Mouse (Mus musculus) heart, embryonic 15.5 days (tissue): Measurements from ENCODE around the gene Spata7. TPM values are rescaled to one million over a fixed set of nuclear protein-coding genes. Genes with fewer than 3 reads are reported as not detected.
A peak's percentile ranks its signal among the peaks of the same experiment; 100 is the strongest.

Experiments
- ATAC-seq: fragments of 200-750 bp; cut with Nextera tagmentation; replicated peaks from 2 replicates; pipeline ENCODE4 v1.8.0; 2017; ENCODE audit warnings: low read depth, moderate TSS enrichment; ENCODE audit not compliant: insufficient number of reproducible peaks, insufficient read depth, low FRiP score
- H3K27ac ChIP-seq: fragments of 300-500 bp; sonication (generic); 2 replicates; pipeline ENCODE4 v1.5.1; 2015; ENCODE audit warnings: mild to moderate bottlenecking, inconsistent platforms
- H3K27me3 ChIP-seq: fragments of 300-500 bp; sonication (generic); 2 replicates; pipeline ENCODE4 v1.6.1; 2015; ENCODE audit warnings: inconsistent platforms
- H3K36me3 ChIP-seq: fragments of 300-500 bp; sonication (generic); 2 replicates; pipeline ENCODE4 v1.6.1; 2015; ENCODE audit warnings: mild to moderate bottlenecking, inconsistent platforms
- H3K4me1 ChIP-seq: fragments of 300-500 bp; sonication (generic); replicated peaks from 2 replicates; pipeline ENCODE4 v1.6.1; 2015; ENCODE audit warnings: inconsistent platforms
- H3K4me2 ChIP-seq: fragments of 300-500 bp; sonication (generic); 2 replicates; pipeline ENCODE4 v1.6.1; 2015; ENCODE audit warnings: inconsistent platforms, mild to moderate bottlenecking, moderate library complexity
- H3K4me3 ChIP-seq: fragments of 300-500 bp; sonication (generic); 2 replicates; pipeline ENCODE4 v1.5.1; 2015; ENCODE audit warnings: mild to moderate bottlenecking, inconsistent platforms
- H3K9ac ChIP-seq: fragments of 300-500 bp; sonication (generic); 2 replicates; pipeline ENCODE4 v1.6.1; 2015; ENCODE audit warnings: mild to moderate bottlenecking, inconsistent platforms
- H3K9me3 ChIP-seq: fragments of 300-500 bp; sonication (generic); replicated peaks from 2 replicates; pipeline ENCODE4 v1.6.1; 2016; ENCODE audit warnings: inconsistent platforms
- WGBS: fragments of 180-500 bp; shearing (Covaris S2); methylation state at CpG from one replicate; pipeline ENCODE4 v1.1.7; 2015; ENCODE audit warnings: mixed read lengths; 5-methylcytosine and 5-hydroxymethylcytosine counted together
- polyA plus RNA-seq: library from polyadenylated mRNA; unstranded; fragments of >200 nt; fragmentation: Nextera tagmentation; extraction: Ambion mirVana; gene quantifications from 2 replicates; pipeline ENCODE4 v1.2.1, GENCODE M21; 2015

The Spata7 gene
- polyA plus RNA-seq, 1 experiment from 2014 or later = 10.9 TPM

DNA sequence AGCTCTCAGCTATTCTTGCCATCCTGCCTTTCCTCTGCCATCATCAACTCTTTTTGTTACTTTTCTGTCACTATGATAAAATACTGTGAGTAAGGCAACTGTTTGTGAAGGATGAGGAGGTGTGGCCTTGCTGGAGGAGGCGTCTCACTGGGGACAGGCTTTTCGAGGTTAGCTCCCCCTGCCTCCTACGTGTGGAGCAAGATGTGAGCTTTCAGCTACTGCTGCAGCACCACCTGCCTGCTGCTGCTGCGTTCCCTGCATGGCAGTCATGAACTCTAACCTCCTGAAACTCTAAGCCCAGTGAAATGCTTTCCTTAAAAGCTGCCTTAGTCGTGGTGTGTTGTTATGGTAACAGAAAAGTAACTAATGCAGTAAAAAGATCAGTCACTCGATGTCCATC, 45.9 kb downstream of the Spata7 start:
- Histone ChIP-seq H3K4me3 (no peak overlapping the region), H3K27me3 (no peaks in the 10 kb centered on the region), H3K9ac (no peak overlapping the region), H3K4me2 (no peak overlapping the region), H3K4me1 (peaks cover 7% of the 10 kb centered on the region), H3K9me3 (no peaks in the 10 kb centered on the region), H3K36me3 (peaks cover 9% of the 10 kb centered on the region; the same call in 1 of the 2 replicates), H3K27ac (no peak overlapping the region)
- no peak for ATAC-seq
- WGBS = 65% methylated on average over 6 of the region's 6 CpGs

DNA sequence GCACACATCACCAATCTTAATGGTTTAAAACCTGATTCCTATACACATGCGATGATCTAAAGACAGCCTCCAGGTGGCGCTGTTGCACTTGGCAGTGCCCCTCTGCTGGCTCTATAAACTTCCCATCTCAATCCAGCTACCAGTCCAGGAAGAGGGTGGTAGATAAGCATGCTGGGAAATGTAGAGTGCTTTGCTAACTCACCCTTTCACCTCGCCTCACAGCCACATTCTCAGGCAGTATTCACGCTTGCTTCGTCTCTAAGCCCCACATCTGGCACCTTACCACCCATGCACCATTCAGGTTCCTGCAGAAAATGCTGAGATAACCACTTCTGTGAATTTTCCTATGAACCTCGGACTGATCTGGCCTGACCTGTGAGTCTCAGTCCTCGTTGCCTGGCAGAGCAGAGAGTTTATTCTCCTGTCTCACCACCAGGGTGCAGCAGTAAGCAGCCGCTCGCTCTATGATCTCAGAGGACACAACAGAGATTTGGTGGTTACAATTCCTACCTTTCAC, 46.7 kb downstream of the Spata7 start:
- Histone ChIP-seq H3K27me3 (no peaks in the 10 kb centered on the region), H3K4me1 (peaks cover 3% of the 10 kb centered on the region; the same call in 1 of the 2 replicates), H3K9me3 (no peaks in the 10 kb centered on the region), H3K27ac (peak overlapping the region; percentile 82), H3K4me3 (peak overlapping the region; percentile 42), H3K4me2 (peak overlapping the region; percentile 65), H3K9ac (no peak overlapping the region), H3K36me3 (peaks cover 17% of the 10 kb centered on the region; the same call in 1 of the 2 replicates)
- peak; percentile 93 for ATAC-seq
- WGBS = 8% methylated on average over 9 of the region's 9 CpGs

DNA sequence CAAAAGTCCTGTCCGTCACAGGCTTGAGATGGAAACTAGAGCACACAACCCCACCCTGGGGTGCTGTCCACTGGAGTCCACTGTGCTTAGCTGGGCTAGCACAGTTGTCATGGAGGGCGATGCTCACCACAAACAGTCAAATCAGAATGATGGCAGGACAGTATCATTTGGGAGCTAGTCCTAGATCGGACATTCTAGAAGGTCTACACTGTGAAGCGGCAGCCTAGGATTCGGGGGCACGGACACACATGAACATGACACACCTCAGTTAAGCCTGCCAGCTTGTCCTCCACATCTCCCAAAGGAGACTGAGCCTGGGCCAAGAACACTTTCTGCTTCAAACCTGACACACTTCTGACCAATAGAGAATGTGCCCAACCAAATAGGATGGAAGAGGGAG, 48.9 kb downstream of the Spata7 start:
- H3K4me2 ChIP-seq = no peak overlapping the region
- 87% methylated on average over 6 of the region's 6 CpGs for WGBS
- ATAC-seq = no peak
- H3K4me3 ChIP-seq = no peak overlapping the region
- H3K9me3 ChIP-seq = no peaks in the 10 kb centered on the region
- no peaks in the 10 kb centered on the region for H3K27me3 ChIP-seq
- H3K27ac ChIP-seq = no peak overlapping the region
- no peak overlapping the region for H3K9ac ChIP-seq
- H3K4me1 ChIP-seq = no peaks in the 10 kb centered on the region
- peaks cover 30% of the 10 kb centered on the region; the same call in 1 of the 2 replicates for H3K36me3 ChIP-seq

DNA sequence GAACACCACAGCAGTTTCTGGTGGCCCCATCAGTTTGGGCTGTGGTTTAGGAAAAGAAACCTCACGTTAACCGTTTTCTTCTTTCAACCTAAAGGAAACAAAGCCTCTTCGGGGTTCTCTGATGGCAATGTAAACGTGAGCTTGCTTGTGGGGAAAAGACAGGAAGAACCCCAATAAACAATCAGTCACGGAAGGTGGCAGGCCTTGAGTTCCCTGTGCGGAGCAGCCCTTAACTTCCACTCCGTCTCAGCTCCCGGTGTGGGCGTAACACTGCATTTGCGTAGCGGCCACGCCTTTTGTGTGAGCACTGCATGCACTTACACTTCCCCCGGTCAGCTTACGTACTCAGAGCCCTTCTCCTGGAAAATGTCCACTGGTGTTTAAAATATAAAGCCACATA, 49.4 kb downstream of the Spata7 start:
- no peaks in the 10 kb centered on the region for H3K9me3 ChIP-seq
- H3K36me3 ChIP-seq = peaks cover 35% of the 10 kb centered on the region
- H3K27ac ChIP-seq = no peak overlapping the region
- no peak overlapping the region for H3K9ac ChIP-seq
- ATAC-seq = no peak
- 57% methylated on average over 14 of the region's 14 CpGs for WGBS
- H3K27me3 ChIP-seq = no peaks in the 10 kb centered on the region
- H3K4me2 ChIP-seq = no peak overlapping the region
- H3K4me1 ChIP-seq = no peaks in the 10 kb centered on the region
- no peak overlapping the region for H3K4me3 ChIP-seq

GRCm38 (mm10) chr12:98679906-98680305, 51.9 kb downstream of the Spata7 start:
- no peak overlapping the region for H3K4me3 ChIP-seq
- no peak overlapping the region for H3K27ac ChIP-seq
- no peak overlapping the region for H3K4me2 ChIP-seq
- no peak overlapping the region for H3K9ac ChIP-seq
- peaks cover 9% of the 10 kb centered on the region for H3K4me1 ChIP-seq
- H3K9me3 ChIP-seq = no peaks in the 10 kb centered on the region
- H3K36me3 ChIP-seq = peaks cover 40% of the 10 kb centered on the region
- H3K27me3 ChIP-seq = no peaks in the 10 kb centered on the region
- ATAC-seq = no peak
- 82% methylated on average over 15 of the region's 15 CpGs for WGBS

GRCm38 (mm10) chr12:98682196-98682595, 54.2 kb downstream of the Spata7 start:
- H3K9me3 ChIP-seq = no peaks in the 10 kb centered on the region
- no peaks in the 10 kb centered on the region for H3K27me3 ChIP-seq
- H3K4me3 ChIP-seq = no peak overlapping the region
- H3K36me3 ChIP-seq = peaks cover 46% of the 10 kb centered on the region
- H3K9ac ChIP-seq = no peak overlapping the region
- ATAC-seq = no peak
- no peak overlapping the region for H3K4me2 ChIP-seq
- WGBS = 87% methylated on average over 15 of the region's 15 CpGs
- H3K4me1 ChIP-seq = peaks cover 9% of the 10 kb centered on the region
- H3K27ac ChIP-seq = no peak overlapping the region

- no peak overlapping the region for H3K9ac ChIP-seq
- ATAC-seq = no peak
- H3K9me3 ChIP-seq = no peaks in the 10 kb centered on the region
- H3K4me2 ChIP-seq = peak overlapping the region; percentile 31
- no peaks in the 10 kb centered on the region for H3K27me3 ChIP-seq
- H3K36me3 ChIP-seq = peaks cover 49% of the 10 kb centered on the region
- 37% methylated on average over 11 of the region's 11 CpGs for WGBS
- peak overlapping the region; percentile 36 for H3K27ac ChIP-seq
- peaks cover 9% of the 10 kb centered on the region for H3K4me1 ChIP-seq
- H3K4me3 ChIP-seq = no peak overlapping the region
Measured at GRCm38 (mm10) chr12:98683171-98683570, 55.2 kb downstream of the Spata7 start.

DNA sequence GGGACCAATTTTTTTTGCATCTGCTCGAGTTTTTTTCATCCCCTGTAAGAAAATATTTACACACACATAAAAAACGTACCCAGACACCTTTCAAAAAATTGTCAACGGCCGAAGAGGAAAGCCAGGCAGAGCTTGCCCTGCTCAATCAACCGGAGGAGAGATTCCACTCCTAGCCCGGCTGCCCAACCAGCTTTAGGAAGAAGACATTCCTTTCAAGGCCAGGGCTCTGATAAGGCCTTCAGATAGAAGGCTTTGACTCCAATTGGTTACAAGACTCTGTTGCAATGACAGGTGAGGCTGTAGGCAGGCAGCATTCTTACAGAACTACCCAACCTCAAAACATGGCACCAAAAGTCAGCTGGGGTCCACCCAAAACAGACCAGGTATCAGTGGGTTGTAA, 55.6 kb downstream of the Spata7 start:
- ATAC-seq = no peak
- Histone ChIP-seq H3K27ac (peak overlapping the region; percentile 36), H3K4me1 (peaks cover 9% of the 10 kb centered on the region), H3K4me3 (no peak overlapping the region), H3K9ac (no peak overlapping the region), H3K36me3 (peaks cover 49% of the 10 kb centered on the region), H3K4me2 (peak overlapping the region; percentile 31), H3K27me3 (no peaks in the 10 kb centered on the region), H3K9me3 (no peaks in the 10 kb centered on the region)
- 22% methylated on average over 6 of the region's 6 CpGs for WGBS

- H3K27ac ChIP-seq = no peak overlapping the region
- H3K36me3 ChIP-seq = peaks cover 63% of the 10 kb centered on the region
- 87% methylated on average over 8 of the region's 8 CpGs for WGBS
Measured at GRCm38 (mm10) chr12:98690230-98690629, 62.3 kb downstream of the Spata7 start.

DNA sequence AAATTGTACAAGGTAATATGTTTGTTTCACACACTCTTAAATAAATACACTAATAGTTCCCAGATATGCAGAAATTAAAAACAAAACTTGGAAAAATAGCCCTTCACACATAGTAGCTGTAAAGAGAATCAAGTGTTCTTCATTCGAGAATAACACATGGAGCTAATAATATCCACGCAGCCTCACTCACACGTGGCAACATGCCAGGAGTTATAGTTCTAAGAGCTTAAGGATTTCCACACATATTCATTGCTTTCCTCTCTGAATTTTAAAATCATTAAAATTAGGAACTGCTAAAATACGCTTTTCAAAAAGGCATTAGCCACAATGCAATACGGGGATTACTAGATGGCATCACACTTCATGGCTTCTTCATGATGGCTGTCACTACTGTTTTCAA, 69.2 kb downstream of the Spata7 start:
- Histone ChIP-seq H3K27me3 (no peaks in the 10 kb centered on the region), H3K9me3 (no peaks in the 10 kb centered on the region), H3K36me3 (peaks cover 25% of the 10 kb centered on the region; the same call in 1 of the 2 replicates), H3K27ac (no peak overlapping the region), H3K9ac (no peak overlapping the region), H3K4me3 (no peak overlapping the region), H3K4me2 (no peak overlapping the region), H3K4me1 (no peaks in the 10 kb centered on the region)
- no peak for ATAC-seq
- WGBS = 58% methylated on average over 5 of the region's 5 CpGs

More at GRCm38 (mm10) chr12:98690230-98690629, 62.3 kb downstream of the Spata7 start:
- Histone ChIP-seq H3K4me2 (no peak overlapping the region), H3K9me3 (no peaks in the 10 kb centered on the region), H3K4me3 (no peak overlapping the region), H3K9ac (no peak overlapping the region), H3K4me1 (no peaks in the 10 kb centered on the region), H3K27me3 (no peaks in the 10 kb centered on the region)
- no peak for ATAC-seq

- Histone ChIP-seq H3K4me3 (no peak overlapping the region), H3K9me3 (no peaks in the 10 kb centered on the region), H3K9ac (no peak overlapping the region), H3K4me1 (no peaks in the 10 kb centered on the region), H3K27ac (no peak overlapping the region), H3K27me3 (no peaks in the 10 kb centered on the region), H3K4me2 (no peak overlapping the region), H3K36me3 (peaks cover 32% of the 10 kb centered on the region; the same call in 1 of the 2 replicates)
- 87% methylated on average over 9 of the region's 9 CpGs for WGBS
- no peak for ATAC-seq
Measured at GRCm38 (mm10) chr12:98701564-98701963, 73.6 kb downstream of the Spata7 start.

- no peaks in the 10 kb centered on the region for H3K9me3 ChIP-seq
- WGBS = 82% methylated on average over 2 of the region's 2 CpGs
- peaks cover 30% of the 10 kb centered on the region; the same call in 1 of the 2 replicates for H3K36me3 ChIP-seq
- no peak overlapping the region for H3K9ac ChIP-seq
- no peak overlapping the region for H3K27ac ChIP-seq
- H3K27me3 ChIP-seq = no peaks in the 10 kb centered on the region
- no peaks in the 10 kb centered on the region for H3K4me1 ChIP-seq
- H3K4me3 ChIP-seq = no peak overlapping the region
- ATAC-seq = no peak
- H3K4me2 ChIP-seq = no peak overlapping the region
Measured at GRCm38 (mm10) chr12:98703554-98703953, 75.6 kb downstream of the Spata7 start.
